Mouse (Mus musculus): Measurements from ENCODE around the gene Mcts2. TPM values are rescaled to one million over a fixed set of nuclear protein-coding genes. Genes with fewer than 3 reads are reported as not detected.
"Not testable (repeated sequence)": the region's sequence is repeated elsewhere in the genome, so short reads cannot be mapped to it uniquely, and the experiment has no call there.

Gene Mcts2
- polyA plus RNA-seq (2015; fragmentation: Nextera tagmentation; extraction: Ambion mirVana), result 33.6 and 34.4 TPM in 2 replicates

DNA sequence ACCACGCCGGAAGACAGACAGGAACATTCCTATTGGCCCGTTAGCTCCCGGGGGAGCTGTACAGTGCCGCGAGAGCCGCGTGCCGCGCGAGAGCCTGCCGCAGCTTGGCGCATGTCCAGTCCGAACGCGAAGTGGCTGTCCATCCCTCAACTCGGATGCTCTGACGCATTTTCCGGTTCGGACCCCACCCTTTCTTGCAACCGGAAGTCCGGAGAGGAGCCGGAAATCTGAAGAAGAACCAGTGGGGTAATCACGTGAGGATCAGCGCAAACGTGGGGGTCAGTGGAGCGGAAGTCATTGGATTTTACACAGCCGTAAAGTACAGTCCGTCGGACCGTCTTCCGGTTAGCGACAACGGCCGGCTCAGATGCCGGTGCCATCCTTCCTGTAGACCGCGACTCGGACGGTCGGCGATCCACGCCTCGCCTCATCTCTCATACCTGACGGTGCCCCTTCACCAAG, at the start of gene Mcts2:
Gene Mcts2 (plus strand): TSS at position 230 of the 462 bp plus-strand sequence.
- Histone ChIP-seq H3K4me3 (peak within 1 kb of the TSS; percentile 45), H3K4me2 (replicated peaks) (peak within 1 kb of the TSS; percentile 52), H3K9me3 (no peaks in the 10 kb centered on the region), H3K36me3 (peaks cover 94% of the 10 kb centered on the region), H3K27ac (replicated peaks) (peak within 1 kb of the TSS; percentile 67), H3K4me1 (peaks cover 18% of the 10 kb centered on the region), H3K27me3 (no peaks in the 10 kb centered on the region), H3K9ac (replicated peaks) (peak within 1 kb of the TSS; percentile 44)
- WGBS, result 55% methylated on average over 45 of the region's 45 CpGs
- ATAC-seq (replicated peaks), result peak; percentile 96

DNA sequence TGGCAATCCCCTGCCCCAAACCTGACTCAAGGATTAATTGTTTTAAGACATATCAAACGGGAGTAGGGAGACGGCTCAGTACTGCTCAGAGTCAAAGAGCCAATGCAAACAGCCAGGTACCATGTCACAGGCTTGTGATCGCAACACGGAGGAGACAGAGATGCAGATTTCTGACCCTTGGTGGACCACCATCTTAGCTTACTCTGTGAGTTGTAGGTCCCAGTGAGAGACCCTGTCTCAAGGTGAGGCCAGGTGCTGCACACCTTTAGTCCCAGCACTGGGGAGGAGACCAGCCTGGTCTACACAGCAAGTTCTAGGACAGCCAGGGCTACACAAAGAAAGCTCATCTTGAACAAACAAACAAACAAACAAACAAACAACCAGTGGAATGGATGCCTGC, 49.5 kb upstream of the Mcts2 start:
- H3K27ac ChIP-seq (replicated peaks), result no peak overlapping the region
- no peak overlapping the region for H3K4me2 ChIP-seq (replicated peaks)
- H3K9ac ChIP-seq (replicated peaks), result no peak overlapping the region
- 97% methylated on average over 4 of the region's 4 CpGs for whole genome bisulfite sequencing
- H3K36me3 ChIP-seq, result no peaks in the 10 kb centered on the region
- H3K9me3 ChIP-seq, result no peaks in the 10 kb centered on the region
- no peaks in the 10 kb centered on the region for H3K27me3 ChIP-seq
- ATAC-seq (replicated peaks), result no peak
- peaks cover 4% of the 10 kb centered on the region; the same call in 1 of the 2 replicates for H3K4me1 ChIP-seq
- H3K4me3 ChIP-seq, result no peak overlapping the region

DNA sequence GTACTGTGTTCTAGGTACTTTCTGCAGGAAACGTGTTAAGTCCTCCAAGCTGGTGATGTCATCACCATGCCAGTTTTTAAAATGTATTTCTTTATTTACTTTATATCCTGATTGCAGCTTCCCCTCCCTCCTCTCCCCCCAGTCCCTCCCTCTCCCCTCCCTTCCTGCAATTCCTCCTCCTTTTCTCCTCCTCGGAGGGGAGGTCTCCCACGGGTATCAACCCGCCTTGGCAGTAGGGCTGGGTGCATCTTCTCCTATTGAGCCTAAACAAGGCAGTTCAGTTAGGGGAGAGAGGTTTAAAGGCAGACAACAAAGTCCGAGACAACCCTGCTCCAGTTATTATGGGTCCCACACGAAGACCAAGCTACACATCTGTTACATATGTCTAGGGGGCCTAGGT, 48.0 kb upstream of the Mcts2 start:
- Histone ChIP-seq H3K27me3 (no peaks in the 10 kb centered on the region), H3K4me1 (peaks cover 4% of the 10 kb centered on the region; the same call in 1 of the 2 replicates), H3K4me3 (no peak overlapping the region), H3K4me2 (replicated peaks) (no peak overlapping the region), H3K27ac (replicated peaks) (no peak overlapping the region), H3K36me3 (no peaks in the 10 kb centered on the region), H3K9me3 (no peaks in the 10 kb centered on the region), H3K9ac (replicated peaks) (no peak overlapping the region)
- WGBS, result 65% methylated on average over 6 of the region's 6 CpGs
- no peak for ATAC-seq (replicated peaks)

DNA sequence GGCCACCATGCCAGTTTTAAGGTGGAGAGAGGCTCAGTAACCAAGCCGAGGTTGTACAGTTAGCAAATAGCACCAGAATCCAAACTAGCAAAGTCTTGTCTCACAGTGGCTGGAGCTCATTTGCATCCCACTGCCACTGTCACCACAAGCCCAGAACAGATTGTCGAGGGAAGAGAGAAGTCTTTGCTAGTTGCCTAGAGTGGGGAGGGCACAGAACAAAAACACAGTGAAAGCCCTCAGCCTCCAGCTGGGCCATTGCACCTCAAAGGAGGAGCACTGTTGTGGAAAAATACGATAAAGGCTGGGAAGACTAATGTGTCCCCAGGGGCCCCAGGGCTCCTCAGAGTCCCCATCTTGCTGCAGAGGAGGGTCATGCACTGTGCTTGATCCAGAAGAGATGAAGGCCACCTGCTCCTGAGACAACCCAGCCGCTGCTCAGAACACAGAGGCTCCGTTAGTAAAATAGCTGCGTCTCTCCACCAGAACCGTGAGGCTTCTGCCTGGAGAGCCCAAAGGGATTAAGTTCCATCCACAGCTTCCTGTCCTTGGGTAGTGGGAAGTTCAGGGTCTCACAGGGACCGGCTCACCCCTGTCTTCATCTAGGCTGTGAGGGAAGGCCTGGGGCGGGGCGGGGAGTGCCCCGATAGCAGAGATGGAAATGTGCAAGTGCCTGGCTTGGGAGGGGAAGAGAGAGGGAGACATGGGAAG, 47.3 kb upstream of the Mcts2 start:
- no peaks in the 10 kb centered on the region for H3K27me3 ChIP-seq
- no peak overlapping the region for H3K4me3 ChIP-seq
- no peak overlapping the region for H3K4me2 ChIP-seq (replicated peaks)
- H3K9ac ChIP-seq (replicated peaks), result no peak overlapping the region
- ATAC-seq (replicated peaks), result no peak
- H3K9me3 ChIP-seq, result no peaks in the 10 kb centered on the region
- H3K36me3 ChIP-seq, result no peaks in the 10 kb centered on the region
- no peak overlapping the region for H3K27ac ChIP-seq (replicated peaks)
- 18% methylated on average over 11 of the region's 11 CpGs for WGBS
- peaks cover 4% of the 10 kb centered on the region; the same call in 1 of the 2 replicates for H3K4me1 ChIP-seq

DNA sequence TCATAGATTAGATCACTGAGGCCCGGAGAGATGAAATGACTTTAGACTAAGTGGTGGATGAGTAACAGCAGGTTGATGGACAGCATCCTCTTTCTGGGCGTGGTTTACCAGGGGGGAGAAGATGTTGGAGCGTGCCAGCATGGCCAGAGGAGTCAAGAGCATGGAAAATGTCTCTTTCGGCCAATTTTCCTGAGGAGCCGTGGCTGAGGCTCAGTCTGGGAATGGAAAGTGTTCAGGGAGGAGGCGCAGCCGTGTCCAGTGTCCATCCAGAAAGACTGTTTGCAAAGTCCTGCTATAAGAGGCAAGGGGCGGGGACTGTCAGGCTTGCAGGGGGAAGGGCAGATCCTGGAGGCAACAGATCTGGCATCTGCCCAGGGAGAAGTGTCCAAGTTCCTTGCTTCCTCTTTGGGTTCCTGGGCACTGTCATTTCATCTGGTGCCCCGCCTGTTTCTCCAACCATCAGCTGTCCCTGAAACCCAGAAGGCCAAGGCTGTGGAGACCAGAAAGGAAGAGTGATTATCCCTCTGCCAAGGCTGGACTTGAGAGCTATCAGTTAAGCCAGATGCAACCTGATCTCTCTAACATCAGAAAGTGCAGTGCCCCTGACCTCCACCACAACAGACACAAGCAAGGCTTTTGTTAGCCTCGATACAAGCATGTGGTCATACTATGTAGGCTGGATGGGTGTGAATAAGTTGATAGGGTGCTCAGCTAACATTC, 33.8 kb upstream of the Mcts2 start:
- Histone ChIP-seq H3K4me2 (replicated peaks) (no peak overlapping the region), H3K4me1 (peaks cover 16% of the 10 kb centered on the region), H3K27ac (replicated peaks) (peak overlapping the region; percentile 91; the same call in 1 of the 2 replicates), H3K36me3 (no peaks in the 10 kb centered on the region), H3K9ac (replicated peaks) (no peak overlapping the region), H3K4me3 (no peak overlapping the region), H3K9me3 (no peaks in the 10 kb centered on the region), H3K27me3 (no peaks in the 10 kb centered on the region)
- ATAC-seq (replicated peaks), result no peak
- WGBS, result 83% methylated on average over 10 of the region's 10 CpGs

DNA sequence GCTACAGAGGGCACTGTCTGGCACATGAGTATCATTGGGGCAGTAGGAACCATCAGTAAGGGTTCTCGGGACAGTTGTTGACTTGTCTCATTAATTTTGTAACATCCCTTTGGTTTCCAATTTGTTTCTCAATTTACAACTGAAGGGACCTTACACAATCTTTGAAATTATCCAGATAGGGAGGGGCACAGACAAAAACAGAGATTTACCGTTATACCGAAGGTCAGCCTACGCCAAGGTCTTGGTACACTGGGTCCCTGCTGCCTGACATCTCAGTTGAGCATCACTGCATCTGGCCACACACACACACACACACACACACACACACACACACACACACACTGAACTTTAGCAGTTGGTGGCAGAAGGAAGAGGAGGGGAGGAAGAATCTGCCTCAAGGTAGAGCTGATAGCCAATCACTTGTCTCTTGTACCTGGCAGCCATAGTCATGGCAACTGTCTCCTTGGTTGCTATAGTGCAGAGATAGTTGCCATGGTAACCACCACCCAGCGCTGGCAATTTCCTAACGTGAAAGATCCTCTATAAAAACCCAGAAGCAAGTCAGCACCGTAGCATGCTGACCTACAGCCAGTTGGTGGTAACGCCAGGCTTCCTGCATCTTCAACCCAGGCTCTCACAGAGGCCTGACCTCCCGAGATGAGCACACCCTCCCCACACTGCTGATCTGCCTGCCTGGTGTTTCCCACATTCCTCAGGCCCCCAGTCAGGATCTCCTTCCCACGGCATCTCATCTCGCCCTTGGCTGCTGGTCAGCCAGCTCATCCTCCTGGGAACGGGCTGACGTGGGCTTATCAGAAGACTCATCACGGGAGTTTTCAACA, 32.7 kb upstream of the Mcts2 start:
- peak; percentile 92 for ATAC-seq (replicated peaks)
- Histone ChIP-seq H3K27ac (replicated peaks) (peak overlapping the region; percentile 91), H3K4me1 (peaks cover 16% of the 10 kb centered on the region), H3K9ac (replicated peaks) (0 out of 2 replicates have a peak overlapping the region, but pooled peaks have one; percentile 13), H3K27me3 (no peaks in the 10 kb centered on the region), H3K36me3 (no peaks in the 10 kb centered on the region), H3K9me3 (no peaks in the 10 kb centered on the region), H3K4me3 (0 out of 2 replicates have a peak overlapping the region, but pooled peaks have one; percentile 15), H3K4me2 (replicated peaks) (peak overlapping the region; percentile 34)
- WGBS, result 47% methylated on average over 14 of the region's 14 CpGs

DNA sequence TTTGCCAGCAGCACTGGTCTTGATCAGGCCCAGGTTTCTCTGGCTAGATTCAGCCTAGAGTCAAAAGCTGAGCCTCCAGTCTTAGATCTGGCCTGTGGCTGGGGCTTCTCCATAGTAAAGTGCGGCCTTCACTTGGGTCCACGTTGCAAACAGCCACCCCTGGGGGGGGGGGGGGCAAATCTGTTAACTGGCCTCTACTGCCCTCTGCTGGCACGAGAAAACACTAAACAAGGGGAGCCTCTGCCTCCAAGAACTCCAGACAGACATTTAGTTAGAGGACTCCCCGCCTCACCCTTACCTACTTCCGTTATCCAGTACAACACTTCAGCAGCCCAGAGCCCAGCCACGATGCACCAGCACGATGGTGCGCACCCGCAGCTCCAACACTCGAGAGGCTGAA, 29.4 kb upstream of the Mcts2 start:
- H3K27ac ChIP-seq (replicated peaks), result no peak overlapping the region
- peaks cover 16% of the 10 kb centered on the region for H3K4me1 ChIP-seq
- H3K9ac ChIP-seq (replicated peaks), result no peak overlapping the region
- H3K4me2 ChIP-seq (replicated peaks), result no peak overlapping the region
- H3K9me3 ChIP-seq, result no peaks in the 10 kb centered on the region
- WGBS, result 64% methylated on average over 10 of the region's 10 CpGs
- H3K36me3 ChIP-seq, result no peaks in the 10 kb centered on the region
- no peaks in the 10 kb centered on the region for H3K27me3 ChIP-seq
- ATAC-seq (replicated peaks), result no peak
- H3K4me3 ChIP-seq, result no peak overlapping the region

DNA sequence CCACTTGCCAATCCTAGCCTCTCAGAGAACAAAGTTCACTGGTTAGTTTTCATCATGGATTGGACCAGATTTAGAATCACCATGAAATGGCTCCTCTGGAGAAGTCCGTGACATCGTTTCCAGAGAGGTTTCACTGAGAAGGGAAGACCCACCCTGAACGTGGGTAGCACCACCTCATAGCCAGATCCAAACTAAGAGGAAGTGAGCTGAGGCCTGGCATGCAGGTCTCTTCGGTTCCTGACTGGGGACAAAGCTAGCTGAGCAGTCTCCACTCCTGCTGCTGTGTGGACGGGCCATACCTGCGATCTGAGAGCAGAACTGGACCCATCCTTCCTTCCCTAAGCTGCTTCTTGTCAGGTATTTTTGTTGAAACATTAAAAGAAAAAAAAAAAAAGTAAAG, 25.7 kb upstream of the Mcts2 start:
- 85% methylated on average over 6 of the region's 6 CpGs for WGBS
- Histone ChIP-seq H3K9ac (replicated peaks) (no peak overlapping the region), H3K36me3 (no peaks in the 10 kb centered on the region), H3K27me3 (no peaks in the 10 kb centered on the region), H3K4me2 (replicated peaks) (no peak overlapping the region), H3K27ac (replicated peaks) (no peak overlapping the region), H3K4me3 (no peak overlapping the region), H3K4me1 (no peaks in the 10 kb centered on the region), H3K9me3 (no peaks in the 10 kb centered on the region)
- ATAC-seq (replicated peaks), result no peak

DNA sequence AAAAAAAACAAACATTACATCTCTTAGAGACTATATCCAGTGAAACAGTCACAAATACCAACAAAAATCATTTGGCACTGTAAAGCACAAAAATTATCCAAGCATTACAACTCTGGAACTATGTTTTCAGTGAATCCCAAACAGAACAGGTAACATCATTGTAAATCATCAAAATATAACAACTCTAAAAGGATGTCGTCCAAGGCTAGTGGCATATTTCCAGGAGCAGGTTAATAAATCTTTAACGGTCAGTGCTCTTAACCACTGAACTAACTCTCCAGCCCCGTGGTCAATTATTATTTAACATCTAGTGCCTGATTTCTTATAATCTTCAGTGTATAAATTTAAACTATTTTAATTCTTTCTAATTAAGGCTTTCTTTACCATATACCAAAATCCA, 20.6 kb upstream of the Mcts2 start:
- H3K36me3 ChIP-seq; H3K4me3 ChIP-seq; H3K9ac ChIP-seq (replicated peaks); H3K4me2 ChIP-seq (replicated peaks); H3K9me3 ChIP-seq; H3K27ac ChIP-seq (replicated peaks); H3K27me3 ChIP-seq; ATAC-seq (replicated peaks): not testable (repeated sequence)
- peaks cover 11% of the 10 kb centered on the region for H3K4me1 ChIP-seq
- 81% methylated on average over 3 of the region's 3 CpGs for WGBS

DNA sequence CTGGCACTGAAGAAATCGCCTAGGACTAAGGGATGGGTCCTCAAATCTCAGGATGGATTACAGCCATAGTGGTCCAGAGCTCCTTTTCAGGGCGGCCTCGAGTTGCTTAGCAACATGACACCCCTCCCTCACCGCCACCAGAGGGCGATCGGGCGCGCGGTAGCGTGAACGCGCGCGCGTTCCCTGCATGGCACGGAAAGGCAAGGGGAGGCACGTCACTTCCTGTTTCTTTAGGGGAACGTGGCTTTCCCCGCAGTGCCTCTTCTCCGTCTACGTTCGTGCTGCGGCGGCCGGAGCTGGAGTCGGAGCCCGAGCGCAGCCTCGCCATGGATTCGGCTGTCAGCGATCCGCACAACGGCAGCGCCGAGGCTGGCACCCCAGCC, 17.6 kb upstream of the Mcts2 start, which contains the start of gene H13:
Gene H13 (plus strand): TSS at position 206 of the 383 bp plus-strand sequence.
- peak within 1 kb of the TSS; percentile 77 for H3K4me3 ChIP-seq
- peak within 1 kb of the TSS; percentile 83 for H3K9ac ChIP-seq (replicated peaks)
- H3K9me3 ChIP-seq, result no peaks in the 10 kb centered on the region
- H3K4me1 ChIP-seq, result peaks cover 40% of the 10 kb centered on the region
- H3K4me2 ChIP-seq (replicated peaks), result peak within 1 kb of the TSS; percentile 90
- under 1% methylated on average over 35 of the region's 35 CpGs for WGBS
- peaks cover 11% of the 10 kb centered on the region for H3K36me3 ChIP-seq
- no peaks in the 10 kb centered on the region for H3K27me3 ChIP-seq
- H3K27ac ChIP-seq (replicated peaks), result peak within 1 kb of the TSS; percentile 96
- peak; percentile 82 for ATAC-seq (replicated peaks)

DNA sequence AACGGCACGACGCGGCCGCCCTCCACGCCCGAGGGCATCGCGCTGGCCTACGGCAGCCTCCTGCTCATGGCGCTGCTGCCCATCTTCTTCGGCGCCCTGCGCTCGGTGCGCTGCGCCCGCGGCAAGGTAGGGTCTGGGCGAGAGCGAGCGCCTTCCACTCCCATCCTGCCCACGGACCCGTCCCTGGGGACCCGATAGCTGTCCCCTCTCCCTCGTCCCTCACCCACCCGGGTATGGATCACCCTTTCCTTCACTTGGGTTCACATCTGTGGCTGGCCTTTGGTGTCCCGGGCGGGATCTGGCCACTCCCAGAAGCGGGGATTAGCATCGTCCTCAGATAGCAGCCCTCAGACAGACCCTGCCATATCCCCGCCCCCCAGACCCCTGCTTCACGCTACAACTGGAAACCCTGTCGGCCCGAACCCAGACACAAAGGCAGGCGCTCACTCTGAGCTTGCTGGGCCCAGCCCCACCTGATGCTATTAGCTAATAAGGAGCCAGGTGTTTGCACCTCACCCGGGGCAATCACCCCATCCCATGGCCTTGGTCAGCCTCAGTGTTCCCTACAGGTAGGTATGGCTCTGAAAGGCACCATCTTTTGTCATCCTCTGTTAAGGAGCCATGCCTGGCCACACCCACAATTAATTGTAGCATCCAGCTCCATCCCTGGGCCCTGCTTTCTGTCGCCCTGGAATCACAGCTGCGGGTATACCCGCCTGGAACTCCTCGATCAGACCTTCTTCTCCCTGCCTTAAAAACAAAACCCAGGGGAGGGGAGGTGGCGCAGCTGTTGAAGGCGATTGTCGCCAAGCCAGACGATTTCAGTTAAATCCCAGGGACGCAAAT, 17.0 kb upstream of the Mcts2 start:
- peak overlapping the region; percentile 83 for H3K9ac ChIP-seq (replicated peaks)
- H3K27me3 ChIP-seq, result no peaks in the 10 kb centered on the region
- peaks cover 42% of the 10 kb centered on the region for H3K4me1 ChIP-seq
- peaks cover 16% of the 10 kb centered on the region for H3K36me3 ChIP-seq
- peak overlapping the region; percentile 90 for H3K4me2 ChIP-seq (replicated peaks)
- H3K9me3 ChIP-seq, result no peaks in the 10 kb centered on the region
- H3K27ac ChIP-seq (replicated peaks), result peak overlapping the region; percentile 96
- WGBS, result under 1% methylated on average over 45 of the region's 46 CpGs
- H3K4me3 ChIP-seq, result peak overlapping the region; percentile 77
- peak; percentile 74 for ATAC-seq (replicated peaks)

All from forebrain, embryonic 15.5 days (tissue).